Mouse (Mus musculus): Measurements from ENCODE around the gene Olfr1263.

Gene Olfr1263

DNA sequence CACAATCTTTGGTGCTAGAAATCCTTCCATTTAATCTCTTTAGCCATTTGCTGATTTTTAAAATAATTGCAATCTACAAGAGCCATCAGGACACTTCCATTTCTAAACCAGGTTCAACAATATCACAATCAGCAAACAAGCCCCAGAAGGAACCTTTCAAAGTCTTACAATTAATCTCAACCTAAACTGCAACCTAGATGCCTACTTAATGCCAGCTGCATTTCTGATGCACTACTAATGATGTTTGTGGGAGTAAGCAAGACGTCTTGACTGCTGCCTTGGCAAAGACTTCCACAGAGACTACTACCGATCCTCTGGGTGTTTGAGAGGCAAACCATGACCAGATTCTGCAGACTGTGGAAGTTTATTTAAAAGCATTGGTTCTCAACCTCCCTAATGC, at the start of gene Olfr1263:
Gene Olfr1263 (plus strand): TSS at position 301 of the 400 bp plus-strand sequence.
- no peak for DNase-seq (ENCODE audit: low spot score)

GRCm38 (mm10) chr2:89974184-89974583, 37.7 kb upstream of the Olfr1263 start, which contains the start of gene Olfr1260:
Olfr1260 (plus strand) TSS chr2:89974340.
- DNase-seq (ENCODE audit: low spot score), result peak; percentile 30

- DNase-seq (ENCODE audit: low spot score), result no peak
These were observed 34.2 kb upstream of the Olfr1263 start for GRCm38 (mm10) chr2:89977709-89978108.

GRCm38 (mm10) chr2:89990921-89991320, 21.0 kb upstream of the Olfr1263 start, which contains the start of gene Olfr1261:
Olfr1261 (plus strand) TSS chr2:89991221.
- no peak for DNase-seq (ENCODE audit: low spot score)

DNA sequence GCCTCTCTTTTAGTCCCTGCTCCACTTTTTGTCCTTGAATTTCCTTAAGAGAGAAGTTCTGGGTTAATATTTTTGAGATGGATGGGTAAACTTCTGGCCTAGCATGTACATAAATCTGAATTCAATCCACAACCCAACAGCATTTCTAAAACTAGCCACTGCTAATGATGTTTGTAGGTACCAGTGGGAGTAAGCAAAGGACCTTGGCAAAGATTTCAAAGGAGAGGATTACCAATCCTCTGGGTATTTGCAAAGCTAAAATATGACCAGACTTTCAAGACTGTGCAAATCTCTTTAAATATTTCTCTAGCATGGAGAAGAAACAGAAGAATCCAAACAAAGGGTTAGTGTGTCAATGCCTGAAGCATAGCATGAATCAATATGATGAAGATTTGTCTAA, 12.1 kb upstream of the Olfr1263 start, which contains the start of gene Olfr1262:
Gene Olfr1262 (plus strand): TSS at position 301 of the 400 bp plus-strand sequence.
- DNase-seq (ENCODE audit: low spot score), result no peak

GRCm38 (mm10) chr2:90025477-90025876, 13.5 kb downstream of the Olfr1263 start, which contains the start of gene Olfr1264:
Olfr1264 (minus strand) TSS chr2:90025577.
- no peak for DNase-seq (ENCODE audit: low spot score)

DNA sequence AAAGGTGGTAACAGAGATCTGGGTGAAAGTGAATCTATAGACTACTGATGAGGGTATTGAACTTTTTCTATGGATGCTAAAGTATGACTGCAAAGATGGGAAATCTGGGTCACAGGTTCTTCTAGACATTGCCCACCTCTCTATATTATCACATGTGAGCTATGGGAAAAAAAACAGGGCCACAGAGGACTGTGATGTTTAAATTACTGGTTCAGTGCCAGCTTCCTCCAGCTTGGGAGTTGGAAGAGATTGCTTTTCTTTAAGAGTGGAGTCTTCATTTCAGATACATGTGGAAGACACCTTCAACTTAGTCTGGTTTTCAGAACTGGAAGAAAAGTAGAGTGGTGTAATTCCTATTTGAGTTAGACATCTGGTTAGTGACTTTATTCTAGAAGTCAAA, 23.1 kb downstream of the Olfr1263 start, which contains the start of gene Olfr1265:
Gene Olfr1265 (plus strand): TSS at position 301 of the 400 bp plus-strand sequence.
- DNase-seq (ENCODE audit: low spot score), result no peak

- no peak for DNase-seq (ENCODE audit: low spot score)
These were observed 51.6 kb downstream of the Olfr1263 start, which contains the start of gene Olfr140 for GRCm38 (mm10) chr2:90063494-90063893. Olfr140 (minus strand) TSS chr2:90063594.

All from layer of hippocampus, adult 9-10 months (tissue).